15 mouse cellular contexts compared by ENCODE assay signal in genomic region chr4:135242383-135242782, GRCm38 (mm10). TPM values are rescaled to one million over a fixed set of nuclear protein-coding genes. Genes with fewer than 3 reads are reported as not detected.
DNase-seq lines count a peak whose midpoint lies in the region; ATAC-seq and TF ChIP-seq lines count a peak whose summit lies in the region.
"Had no signal": no experiment of that assay in that cellular context is flagged by ENCODE, and none has a peak within 500 bp of the region (broad histone marks: within the 10 kb centered on the region; RNA-seq: fewer than 3 reads in every experiment).

No protein-coding gene starts in this region.

- WGBS in heart, embryonic 13.5 days, result 92% methylated on average over 5 of the region's 5 CpGs
- 80% methylated on average over 5 of the region's 5 CpGs for WGBS in kidney, postnatal 0 days
- WGBS in liver, embryonic 15.5 days (ENCODE audit: insufficient replicate concordance), result 54% methylated on average over 5 of the region's 5 CpGs

- intact Hi-C loops in heart, postnatal 10 days (cut with DNase I), result no loop called here

- no peak for TF ChIP-seq POLR2A in bone marrow macrophage, adult 2 months (IDR thresholded peaks at IDR 0.05; ENCODE audit: borderline replicate concordance, low read depth, low read length)

- H3K4me1 ChIP-seq in heart, embryonic 13.5 days, result peaks cover 84% of the 10 kb centered on the region
- peaks cover 35% of the 10 kb centered on the region for H3K4me1 ChIP-seq in kidney, postnatal 0 days (replicated peaks; ENCODE audit: insufficient read depth, low read length)
- peaks cover 79% of the 10 kb centered on the region for H3K4me1 ChIP-seq in bone marrow macrophage, adult 2 months (ENCODE audit: control insufficient read depth, insufficient read depth, low read length)
- H3K4me1 ChIP-seq in liver, embryonic 15.5 days (replicated peaks), result peaks cover 90% of the 10 kb centered on the region

- H3K9ac ChIP-seq in heart, embryonic 13.5 days, result no peak overlapping the region
- H3K9ac ChIP-seq in kidney, postnatal 0 days (ENCODE audit: low read depth, low read length), result no peak overlapping the region
- no peak overlapping the region for H3K9ac ChIP-seq in liver, embryonic 15.5 days
- H3K9ac ChIP-seq: embryonic facial prominence, embryonic 15.5 days; forebrain, embryonic 12.5 days had no signal

- peak overlapping the region; percentile 92 for H3K27ac ChIP-seq in heart, embryonic 13.5 days (replicated peaks)
- H3K27ac ChIP-seq in kidney, postnatal 0 days, result peak overlapping the region; percentile 82
- H3K27ac ChIP-seq in bone marrow macrophage, adult 2 months (ENCODE audit: insufficient read depth, low read depth, low read length), result peak overlapping the region; percentile 96
- H3K27ac ChIP-seq in liver, embryonic 15.5 days (replicated peaks), result peak overlapping the region; percentile 54
- H3K27ac ChIP-seq: forebrain, embryonic 12.5 days had no signal

- H3K4me2 ChIP-seq in heart, embryonic 13.5 days, result no peak overlapping the region
- no peak overlapping the region for H3K4me2 ChIP-seq in kidney, postnatal 0 days (ENCODE audit: low read length)
- 0 out of 2 replicates have a peak overlapping the region, but pooled peaks have one; percentile 26 for H3K4me2 ChIP-seq in liver, embryonic 15.5 days
- H3K4me2 ChIP-seq: embryonic facial prominence, embryonic 15.5 days; forebrain, embryonic 12.5 days had no signal

- no peak for DNase-seq in heart, postnatal 10 days
- DNase-seq in kidney, postnatal 0 days (ENCODE audit: low spot score), result no peak
- no peak for DNase-seq in kidney, postnatal 25 days
- no peak for DNase-seq in cerebellum, postnatal 4 days (ENCODE audit: low spot score in 2 of 2)
- no peak for DNase-seq in cerebellum, postnatal 10 days
- DNase-seq: adrenal gland, postnatal 14 days; lung, adult 2 months; thymus, postnatal 14 days had no signal

- H3K9me3 ChIP-seq in heart, embryonic 13.5 days, result no peaks in the 10 kb centered on the region
- H3K9me3 ChIP-seq in kidney, postnatal 0 days (replicated peaks; ENCODE audit: low read length), result no peaks in the 10 kb centered on the region
- no peaks in the 10 kb centered on the region for H3K9me3 ChIP-seq in liver, embryonic 15.5 days (replicated peaks)
- H3K9me3 ChIP-seq: embryonic facial prominence, embryonic 15.5 days; forebrain, embryonic 12.5 days; G1E; heart, embryonic 10.5 days had no signal

- no peaks in the 10 kb centered on the region for H3K27me3 ChIP-seq in heart, embryonic 13.5 days (replicated peaks)
- no peaks in the 10 kb centered on the region for H3K27me3 ChIP-seq in kidney, postnatal 0 days (ENCODE audit: insufficient read depth, low read length)
- no peaks in the 10 kb centered on the region for H3K27me3 ChIP-seq in liver, embryonic 15.5 days
- H3K27me3 ChIP-seq: embryonic facial prominence, embryonic 15.5 days; forebrain, embryonic 12.5 days had no signal

- H3K4me3 ChIP-seq in heart, embryonic 13.5 days, result no peak overlapping the region
- no peak overlapping the region for H3K4me3 ChIP-seq in kidney, postnatal 0 days (replicated peaks; ENCODE audit: low read depth, low read length)
- 0 out of 2 replicates have a peak overlapping the region, but pooled peaks have one; percentile 8 for H3K4me3 ChIP-seq in bone marrow macrophage, adult 2 months (ENCODE audit: insufficient read depth, low read length)
- no peak overlapping the region for H3K4me3 ChIP-seq in liver, embryonic 15.5 days (replicated peaks)
- H3K4me3 ChIP-seq: embryonic facial prominence, embryonic 15.5 days; forebrain, embryonic 12.5 days; heart, embryonic 10.5 days had no signal

- ATAC-seq in heart, embryonic 13.5 days (ENCODE audit: extremely low read depth, insufficient number of reproducible peaks, low FRiP score, low TSS enrichment), result no peak
- ATAC-seq in kidney, postnatal 0 days (replicated peaks; ENCODE audit: low FRiP score, low read depth), result no peak
- ATAC-seq in liver, embryonic 15.5 days (ENCODE audit: insufficient read depth), result no peak

- no peak for TF ChIP-seq CTCF in kidney, postnatal 0 days (IDR thresholded peaks at IDR 0.05; ENCODE audit: low read depth)
- TF ChIP-seq CTCF in bone marrow macrophage, adult 2 months (IDR thresholded peaks at IDR 0.05; ENCODE audit: low read depth, low read length), result no peak

- peaks cover 12% of the 10 kb centered on the region for H3K36me3 ChIP-seq in heart, embryonic 13.5 days
- peaks cover 6% of the 10 kb centered on the region; the same call in 1 of the 2 replicates for H3K36me3 ChIP-seq in kidney, postnatal 0 days (ENCODE audit: insufficient read depth, low read length)
- peaks cover 22% of the 10 kb centered on the region for H3K36me3 ChIP-seq in liver, embryonic 15.5 days (replicated peaks)

RNA-seq across cellular contexts. Expression of gene Clic4, which starts 30.2 kb away (rescaled TPM):
- polyA plus RNA-seq in heart, embryonic 13.5 days (2015; fragmentation: Nextera tagmentation; extraction: Ambion mirVana), result 202 and 213 TPM in 2 replicates
- total RNA-seq in heart, postnatal 10 days (2021), result 100 to 1,000 TPM; 309 to 310 TPM
- polyA plus RNA-seq in kidney, postnatal 0 days (2015; fragmentation: Nextera tagmentation; extraction: Ambion mirVana), result 147 and 166 TPM in 2 replicates
- 121 and 131 TPM in 2 replicates for polyA plus RNA-seq in bone marrow macrophage, adult 2 months (2012; ENCODE audit: insufficient read depth, insufficient read length, missing spikeins)
- 110 and 120 TPM in 2 replicates for polyA plus RNA-seq in liver, embryonic 15.5 days (2015; fragmentation: Nextera tagmentation; extraction: Ambion mirVana)
